In the genomic region with DNA sequence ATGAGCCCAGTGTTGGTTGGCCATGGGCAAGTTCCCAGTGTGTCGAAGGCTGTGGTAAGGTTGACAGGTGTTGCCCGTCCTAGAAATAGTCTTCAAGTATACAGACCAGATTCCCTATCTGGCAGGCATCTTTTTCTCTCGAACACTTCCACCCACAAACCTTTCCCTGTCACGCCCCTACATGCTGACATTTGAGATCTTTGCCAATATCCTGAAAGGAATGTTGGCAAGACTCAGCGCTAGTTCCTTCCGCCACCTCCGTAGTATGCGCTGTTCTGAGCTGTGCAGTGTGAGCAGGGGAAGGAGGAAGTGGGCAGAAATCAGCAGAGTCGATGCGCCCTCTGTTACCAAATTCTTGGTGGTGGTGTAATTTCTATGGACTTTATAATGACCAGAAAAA, we compare ENCODE assay signal across 18 mouse cellular contexts. TPM values are rescaled to one million over a fixed set of nuclear protein-coding genes. Genes with fewer than 3 reads are reported as not detected.
DNase-seq lines count a peak whose midpoint lies in the region; TF ChIP-seq lines count a peak whose summit lies in the region.
"Had no signal": no experiment of that assay in that cellular context is flagged by ENCODE, and none has a peak within 500 bp of the region (broad histone marks: within the 10 kb centered on the region; RNA-seq: fewer than 3 reads in every experiment).

No protein-coding gene starts in this region.

- peak; percentile 49 to 55 for DNase-seq in cerebellum, postnatal 10 days
- no peak for DNase-seq in cerebellum, adult 18-20 months
- peak; percentile 13 to 16 for DNase-seq in left cerebral cortex, adult 2 months (ENCODE audit: extremely low spot score in 1 of 2, low spot score in 2 of 2)
- no peak for DNase-seq in left cerebral cortex, adult 11 months (ENCODE audit: low spot score)
- peak; percentile 18 to 26 for DNase-seq in layer of hippocampus, postnatal 36 days
- peak; percentile 67 for DNase-seq in telencephalon, adult 2 months (ENCODE audit: low read depth, low spot score)
- no peak for DNase-seq in gastrocnemius, adult 18-20 months (ENCODE audit: low spot score)
- no peak for DNase-seq in ovary, postnatal 36 days (ENCODE audit: low spot score)
- DNase-seq: adrenal gland, adult 8-10 months; gastrocnemius, postnatal 36 days; heart, postnatal 14 days; thymus, adult 18-20 months had no signal

- no peak overlapping the region for H3K4me3 ChIP-seq in left cerebral cortex, adult 2 months
- H3K4me3 ChIP-seq: embryonic facial prominence, embryonic 12.5 days; hindbrain, embryonic 13.5 days had no signal

- intact Hi-C loops in left cerebral cortex, adult 2 months (cut with DNase I) = no loop called here

- H3K27ac ChIP-seq in left cerebral cortex, adult 2 months = no peak overlapping the region
- H3K27ac ChIP-seq: embryonic facial prominence, embryonic 12.5 days; hindbrain, embryonic 13.5 days had no signal

- no peak for TF ChIP-seq CTCF in left cerebral cortex, adult 2 months (IDR thresholded peaks at IDR 0.05)

RNA-seq across cellular contexts. Expression of a gene that starts 27.8 kb away (rescaled TPM):
- not detected for total RNA-seq in left cerebral cortex, adult 2 months (2021)
- not detected for total RNA-seq in layer of hippocampus, postnatal 36 days (2021)
- total RNA-seq in gastrocnemius, adult 18-20 months (2021) = not detected
- total RNA-seq: adrenal gland, adult 8-10 months; CH12.LX; common myeloid progenitor, adult 5-6 weeks; gastrocnemius, postnatal 36 days; heart, postnatal 14 days; left cerebral cortex, adult 8-10 months; liver, adult 2 months had no signal

RNA-seq across cellular contexts. Expression of a gene that starts 39.7 kb away (rescaled TPM):
- total RNA-seq in left cerebral cortex, adult 2 months (2021) = 10 to 100 TPM; 19.1 to 20.8 TPM
- total RNA-seq in layer of hippocampus, postnatal 36 days (2021) = 10 to 100 TPM; 84.9 to 94.2 TPM
- total RNA-seq in gastrocnemius, adult 18-20 months (2021) = 1 to 10 TPM; 2.3 to 2.9 TPM
- total RNA-seq: common myeloid progenitor, adult 5-6 weeks had no signal

Comparison
In these comparisons a context has a peak if more than half of its experiments do, and no peak if none do; other contexts are left out.
1. DNase-seq: peak in cerebellum, postnatal 10 days (2 of 2), left cerebral cortex, adult 2 months (2 of 2), layer of hippocampus, postnatal 36 days (2 of 2) and telencephalon, adult 2 months (single experiment); none in cerebellum, adult 18-20 months (0 of 2), left cerebral cortex, adult 11 months (single experiment), gastrocnemius, adult 18-20 months (single experiment) and ovary, postnatal 36 days (single experiment).
2. RNA of a gene that starts 39.7 kb away (total RNA-seq): 84.9 to 94.2 TPM in layer of hippocampus, postnatal 36 days and 19.1 to 20.8 TPM in left cerebral cortex, adult 2 months; 2.3 to 2.9 TPM in gastrocnemius, adult 18-20 months; every median in the first group is over 4 times any median in the second.